Mouse (Mus musculus) forebrain, embryonic 10.5 days (tissue): ENCODE measurements at regions not wholly inside any gene's neighbourhood (a gene's known extent, or its start where the extent isn't known, plus 50 kb on each side); places are given as distances from the start of the nearest gene placed in this dataset.

Experiments used
- DNase-seq: peaks from one replicate; pipeline ENCODE4 v3.0.0-alpha.2; 2017; ENCODE audit warnings: low spot score; ENCODE audit errors: extremely low spot score
- H3K27ac ChIP-seq: fragments of 300-500 bp; sonication (generic); 2 replicates; pipeline ENCODE4 v1.5.1; 2016; ENCODE audit warnings: mild to moderate bottlenecking
- H3K27me3 ChIP-seq: fragments of 300-500 bp; sonication (generic); 2 replicates; pipeline ENCODE4 v1.6.1; 2016; ENCODE audit warnings: mild to moderate bottlenecking; ENCODE audit not compliant: poor library complexity, severe bottlenecking
- H3K36me3 ChIP-seq: fragments of 300-500 bp; sonication (generic); replicated peaks from 2 replicates; pipeline ENCODE4 v1.6.1; 2016; ENCODE audit warnings: mild to moderate bottlenecking, moderate library complexity
- H3K4me1 ChIP-seq: fragments of 300-500 bp; sonication (generic); 2 replicates; pipeline ENCODE4 v1.6.1; 2016
- H3K4me3 ChIP-seq: fragments of 300-500 bp; sonication (generic); 2 replicates; pipeline ENCODE4 v1.5.1; 2016; ENCODE audit warnings: mild to moderate bottlenecking, moderate library complexity
- H3K9me3 ChIP-seq: fragments of 300-500 bp; sonication (generic); 2 replicates; pipeline ENCODE4 v1.6.1; 2016; ENCODE audit warnings: mild to moderate bottlenecking, moderate library complexity
- WGBS: fragments of 180-500 bp; shearing (Covaris S2); methylation state at CpG from one replicate; pipeline ENCODE4 v1.1.7; 2016; 5-methylcytosine and 5-hydroxymethylcytosine counted together

- DNase-seq, result no peak
- Histone ChIP-seq H3K4me1 (peaks cover 26% of the 10 kb centered on the region), H3K27ac (no peak overlapping the region), H3K4me3 (no peak overlapping the region), H3K27me3 (no peaks in the 10 kb centered on the region), H3K9me3 (no peaks in the 10 kb centered on the region), H3K36me3 (no peaks in the 10 kb centered on the region)
- 74% methylated on average over 6 of the region's 6 CpGs for WGBS
Observed at GRCm38 (mm10) chr4:81926662-81927141, 484.1 kb upstream of the Mpdz start.

GRCm38 (mm10) chr4:81925611-81926010 lies 483.0 kb upstream of the Mpdz start:
- no peak for DNase-seq

GRCm38 (mm10) chr4:81924120-81924519 lies 481.5 kb upstream of the Mpdz start:
- DNase-seq, result no peak
- Histone ChIP-seq H3K27ac (no peak overlapping the region), H3K4me3 (no peak overlapping the region), H3K36me3 (no peaks in the 10 kb centered on the region), H3K4me1 (peaks cover 26% of the 10 kb centered on the region), H3K9me3 (no peaks in the 10 kb centered on the region), H3K27me3 (no peaks in the 10 kb centered on the region)
- 82% methylated on average over 1 of the region's 1 CpGs for WGBS

More at GRCm38 (mm10) chr4:81925611-81926010, 483.0 kb upstream of the Mpdz start:
- H3K4me3 ChIP-seq, result no peak overlapping the region
- peaks cover 26% of the 10 kb centered on the region for H3K4me1 ChIP-seq
- H3K36me3 ChIP-seq, result no peaks in the 10 kb centered on the region
- H3K27ac ChIP-seq, result no peak overlapping the region
- H3K9me3 ChIP-seq, result no peaks in the 10 kb centered on the region
- H3K27me3 ChIP-seq, result no peaks in the 10 kb centered on the region
- WGBS, result 79% methylated on average over 2 of the region's 2 CpGs

DNA sequence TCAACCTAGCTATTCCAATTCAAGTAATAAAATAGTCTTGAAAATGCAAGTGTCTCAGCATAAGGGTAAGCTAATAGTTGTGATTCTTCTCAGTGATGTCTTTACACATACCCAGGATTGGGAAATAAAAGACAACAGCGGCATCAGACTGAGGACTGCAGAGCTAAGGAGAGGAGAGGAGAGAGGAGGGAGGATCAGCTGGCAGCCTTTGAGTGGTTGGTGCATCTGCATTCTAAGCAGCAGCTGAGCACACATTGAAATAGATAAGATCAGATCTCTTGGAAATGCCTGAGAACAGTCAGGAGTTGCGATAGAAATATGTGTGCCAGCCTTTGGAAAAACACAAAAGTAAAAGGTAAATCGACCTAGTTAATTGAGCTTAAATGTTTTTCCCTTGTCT lies 480.3 kb upstream of the Mpdz start:
- no peaks in the 10 kb centered on the region for H3K27me3 ChIP-seq
- H3K4me3 ChIP-seq, result no peak overlapping the region
- H3K4me1 ChIP-seq, result peaks cover 17% of the 10 kb centered on the region; the same call in 1 of the 2 replicates
- 84% methylated on average over 3 of the region's 3 CpGs for WGBS
- no peaks in the 10 kb centered on the region for H3K36me3 ChIP-seq
- H3K9me3 ChIP-seq, result no peaks in the 10 kb centered on the region
- no peak overlapping the region for H3K27ac ChIP-seq
- no peak for DNase-seq

DNA sequence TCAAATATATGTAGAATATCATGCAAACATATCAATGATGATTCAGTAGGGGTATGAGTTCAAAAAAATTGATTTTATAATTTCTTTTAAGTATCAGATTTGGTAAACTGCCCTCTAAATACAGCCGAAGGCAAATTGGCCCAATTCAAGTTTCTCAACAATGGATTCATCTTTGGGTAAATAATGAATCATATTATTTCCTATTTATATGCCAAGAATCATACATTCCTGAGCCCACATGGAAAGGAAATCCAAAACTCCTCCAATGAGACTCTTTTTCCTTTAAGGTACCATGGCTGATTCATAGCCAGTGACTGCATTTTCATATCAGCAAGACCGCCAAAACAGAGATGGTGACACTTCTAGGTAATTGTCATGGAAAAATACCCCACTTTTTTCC lies 472.4 kb upstream of the Mpdz start:
- no peaks in the 10 kb centered on the region for H3K36me3 ChIP-seq
- no peak for DNase-seq
- WGBS, result 93% methylated on average over 2 of the region's 2 CpGs
- H3K4me3 ChIP-seq, result no peak overlapping the region
- H3K27me3 ChIP-seq, result no peaks in the 10 kb centered on the region
- no peaks in the 10 kb centered on the region for H3K9me3 ChIP-seq
- no peak overlapping the region for H3K27ac ChIP-seq
- no peaks in the 10 kb centered on the region for H3K4me1 ChIP-seq

GRCm38 (mm10) chr4:81913296-81913695 lies 470.7 kb upstream of the Mpdz start:
- H3K27ac ChIP-seq, result no peak overlapping the region
- no peak for DNase-seq
- no peaks in the 10 kb centered on the region for H3K36me3 ChIP-seq
- H3K4me1 ChIP-seq, result no peaks in the 10 kb centered on the region
- no peak overlapping the region for H3K4me3 ChIP-seq
- WGBS, result 84% methylated on average over 10 of the region's 10 CpGs
- no peaks in the 10 kb centered on the region for H3K27me3 ChIP-seq
- no peaks in the 10 kb centered on the region for H3K9me3 ChIP-seq

- Histone ChIP-seq H3K9me3 (no peaks in the 10 kb centered on the region), H3K4me1 (no peaks in the 10 kb centered on the region), H3K27ac (no peak overlapping the region), H3K4me3 (no peak overlapping the region), H3K36me3 (no peaks in the 10 kb centered on the region), H3K27me3 (no peaks in the 10 kb centered on the region)
- no peak for DNase-seq
- 83% methylated on average over 1 of the region's 1 CpGs for WGBS
Observed at GRCm38 (mm10) chr4:81912653-81913052, 470.0 kb upstream of the Mpdz start.

GRCm38 (mm10) chr4:81899961-81900540 lies 457.4 kb upstream of the Mpdz start:
- H3K36me3 ChIP-seq, result no peaks in the 10 kb centered on the region
- peaks cover 5% of the 10 kb centered on the region; the same call in 1 of the 2 replicates for H3K4me1 ChIP-seq
- H3K27me3 ChIP-seq, result no peaks in the 10 kb centered on the region
- no peak overlapping the region for H3K27ac ChIP-seq
- H3K4me3 ChIP-seq, result no peak overlapping the region
- H3K9me3 ChIP-seq, result no peaks in the 10 kb centered on the region
- no peak for DNase-seq
- WGBS, result 91% methylated on average over 5 of the region's 5 CpGs

DNA sequence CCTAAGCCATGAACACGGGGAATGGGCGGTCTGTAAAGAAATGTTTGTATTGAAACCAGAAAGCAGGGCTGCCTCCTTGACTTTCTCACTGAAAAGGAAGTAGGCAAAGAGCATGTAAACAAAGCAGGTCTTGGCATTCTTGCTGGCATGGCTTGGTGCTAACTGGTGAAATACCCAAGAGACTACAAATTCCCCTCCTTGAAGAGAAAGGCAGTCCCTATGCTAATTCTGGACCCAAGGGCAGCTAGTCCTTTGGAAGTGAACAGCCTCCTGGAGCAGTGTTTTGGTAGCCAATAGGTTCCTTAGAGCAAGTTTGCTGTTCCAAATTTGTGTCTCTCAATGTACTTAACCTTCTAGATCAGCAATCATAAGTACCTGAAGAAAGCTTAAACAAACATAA lies 456.0 kb upstream of the Mpdz start:
- WGBS, result 90% methylated on average over 2 of the region's 2 CpGs
- DNase-seq, result no peak
- Histone ChIP-seq H3K4me3 (no peak overlapping the region), H3K4me1 (peaks cover 5% of the 10 kb centered on the region; the same call in 1 of the 2 replicates), H3K36me3 (no peaks in the 10 kb centered on the region), H3K9me3 (no peaks in the 10 kb centered on the region), H3K27ac (no peak overlapping the region), H3K27me3 (no peaks in the 10 kb centered on the region)

DNA sequence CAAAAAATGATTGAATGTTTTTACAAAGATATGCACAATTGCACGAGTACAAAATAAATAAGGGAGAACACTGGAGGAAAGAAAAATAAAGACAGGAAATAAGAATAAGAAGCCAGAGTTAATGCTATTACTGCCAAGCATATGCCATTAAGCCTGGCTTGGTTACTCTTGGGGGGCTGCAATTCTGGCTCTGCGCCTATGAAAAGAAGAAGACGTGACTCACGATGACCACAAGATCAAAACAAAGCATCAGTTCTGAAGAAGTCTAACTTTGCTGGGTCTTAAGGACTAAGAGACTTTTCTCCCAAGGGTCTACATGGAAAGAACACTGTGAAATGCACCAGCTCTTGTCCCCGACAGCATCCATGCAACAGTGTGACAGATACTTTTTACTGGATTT lies 454.8 kb upstream of the Mpdz start:
- DNase-seq, result no peak
- no peak overlapping the region for H3K27ac ChIP-seq
- H3K4me1 ChIP-seq, result peaks cover 5% of the 10 kb centered on the region; the same call in 1 of the 2 replicates
- H3K9me3 ChIP-seq, result no peaks in the 10 kb centered on the region
- 89% methylated on average over 5 of the region's 5 CpGs for WGBS
- no peak overlapping the region for H3K4me3 ChIP-seq
- no peaks in the 10 kb centered on the region for H3K27me3 ChIP-seq
- H3K36me3 ChIP-seq, result no peaks in the 10 kb centered on the region

DNA sequence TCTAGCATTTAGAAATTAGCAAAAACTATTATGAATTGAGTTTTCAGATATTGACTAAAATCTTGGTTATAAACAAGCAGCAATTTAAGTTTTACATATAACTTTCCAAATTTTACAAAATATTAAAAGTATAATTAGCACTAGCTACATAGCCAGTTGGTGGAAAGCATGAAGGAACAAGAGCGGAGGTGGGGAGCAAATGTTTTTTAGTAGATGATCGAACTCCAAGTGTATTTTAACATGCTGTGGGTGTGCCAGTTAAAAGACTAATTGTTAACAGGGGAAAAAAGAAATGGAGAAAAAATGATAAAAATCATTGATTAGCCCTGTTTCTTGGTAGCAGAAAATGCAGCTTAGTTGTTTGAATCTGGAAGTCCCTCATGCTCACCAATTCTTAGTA lies 426.3 kb upstream of the Mpdz start:
- H3K4me1 ChIP-seq, result no peaks in the 10 kb centered on the region
- no peak overlapping the region for H3K4me3 ChIP-seq
- H3K9me3 ChIP-seq, result no peaks in the 10 kb centered on the region
- 98% methylated on average over 2 of the region's 2 CpGs for WGBS
- H3K36me3 ChIP-seq, result no peaks in the 10 kb centered on the region
- no peak overlapping the region for H3K27ac ChIP-seq
- H3K27me3 ChIP-seq, result no peaks in the 10 kb centered on the region
- DNase-seq, result no peak

DNA sequence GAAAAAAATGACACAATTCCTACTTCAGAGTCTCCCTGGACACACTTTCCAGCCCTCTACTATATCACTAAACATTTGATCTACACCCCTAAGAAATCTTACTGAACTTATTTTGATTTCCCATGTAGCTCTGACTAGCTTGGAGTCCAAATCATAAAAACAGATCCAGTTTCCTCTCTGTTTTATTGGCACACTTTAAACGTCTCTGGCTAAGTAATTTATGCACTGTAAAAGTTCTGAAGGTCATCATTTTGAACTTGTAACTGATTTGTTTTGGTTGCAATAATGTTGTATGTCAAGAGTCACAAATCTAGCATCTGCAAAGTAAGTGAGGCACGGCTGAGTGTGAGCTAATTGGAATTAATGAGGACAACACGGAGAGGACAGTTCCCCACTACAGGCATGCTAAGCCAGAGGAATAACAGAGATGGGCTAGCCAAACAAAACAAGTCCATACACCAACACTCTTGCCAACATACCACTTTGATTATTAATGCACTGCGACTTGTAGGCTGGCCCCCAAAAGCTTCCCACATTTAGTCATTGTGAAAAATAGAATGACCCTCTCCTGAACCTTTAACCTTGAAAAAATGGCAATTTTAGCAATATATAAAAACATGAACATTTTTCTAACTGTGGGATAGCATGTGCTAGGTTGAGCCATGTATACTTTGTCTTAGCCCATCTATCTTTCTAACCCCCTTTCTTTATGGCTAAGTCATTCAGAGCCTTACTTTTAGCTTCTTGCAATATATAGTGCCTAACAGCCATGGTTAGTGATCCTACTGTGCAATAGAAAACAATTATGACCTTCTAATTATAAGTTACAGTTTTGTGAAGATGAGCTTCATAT lies 399.3 kb upstream of the Mpdz start:
- DNase-seq, result no peak
- Histone ChIP-seq H3K27me3 (no peaks in the 10 kb centered on the region), H3K4me1 (no peaks in the 10 kb centered on the region), H3K9me3 (no peaks in the 10 kb centered on the region), H3K27ac (no peak overlapping the region), H3K4me3 (no peak overlapping the region), H3K36me3 (no peaks in the 10 kb centered on the region)
- 87% methylated on average over 4 of the region's 4 CpGs for WGBS

DNA sequence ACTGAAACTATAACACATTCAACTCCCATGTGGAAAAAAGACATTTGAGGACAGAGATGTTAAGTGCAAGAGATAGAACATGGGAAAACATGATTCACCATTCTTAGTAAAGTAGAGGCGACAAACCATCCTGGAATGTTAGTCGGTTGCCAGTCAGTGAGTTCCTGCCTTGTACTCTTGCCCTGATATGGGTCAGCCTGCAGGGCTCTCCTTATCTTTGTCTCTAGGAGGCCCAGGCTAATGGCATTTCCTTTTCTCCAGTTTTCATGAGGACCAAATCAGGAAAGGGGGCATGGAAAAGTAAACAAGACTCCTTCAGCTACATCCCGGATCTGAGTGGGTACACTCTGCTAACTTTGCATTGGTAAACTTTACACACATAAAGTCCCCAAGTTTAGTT lies 387.4 kb upstream of the Mpdz start:
- WGBS, result 74% methylated on average over 3 of the region's 3 CpGs
- no peaks in the 10 kb centered on the region for H3K4me1 ChIP-seq
- H3K4me3 ChIP-seq, result no peak overlapping the region
- H3K27ac ChIP-seq, result no peak overlapping the region
- no peak for DNase-seq
- no peaks in the 10 kb centered on the region for H3K27me3 ChIP-seq
- H3K9me3 ChIP-seq, result no peaks in the 10 kb centered on the region
- no peaks in the 10 kb centered on the region for H3K36me3 ChIP-seq
